Mouse (Mus musculus): ENCODE measurements around the gene Acap2.

DNA sequence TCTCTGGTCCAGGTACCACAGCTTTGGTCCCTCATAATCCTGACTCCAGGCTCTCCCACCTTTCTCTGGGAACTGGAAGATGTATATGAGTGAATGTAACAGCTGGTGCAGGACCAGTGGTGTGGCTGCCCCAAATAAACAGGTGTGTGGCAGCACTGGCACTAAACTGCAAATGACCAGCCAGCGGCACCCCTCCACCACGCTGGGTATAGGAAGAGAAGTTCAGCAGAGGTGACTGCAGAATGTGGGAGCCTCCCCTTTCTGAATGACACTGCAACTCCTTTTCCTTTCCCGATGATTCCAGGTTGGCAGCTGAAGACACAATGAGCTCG lies 32.1 kb upstream of the Acap2 start:
- TF ChIP-seq POLR2A (IDR thresholded peaks at IDR 0.05; ENCODE audit: extremely low read depth, insufficient read depth, low read length) (no peak), CTCF (IDR thresholded peaks at IDR 0.05; ENCODE audit: extremely low read depth, insufficient read depth, low read length) (no peak)
